Mouse (Mus musculus): ENCODE results near the gene Nacc2.

Nacc2 gene

DNA sequence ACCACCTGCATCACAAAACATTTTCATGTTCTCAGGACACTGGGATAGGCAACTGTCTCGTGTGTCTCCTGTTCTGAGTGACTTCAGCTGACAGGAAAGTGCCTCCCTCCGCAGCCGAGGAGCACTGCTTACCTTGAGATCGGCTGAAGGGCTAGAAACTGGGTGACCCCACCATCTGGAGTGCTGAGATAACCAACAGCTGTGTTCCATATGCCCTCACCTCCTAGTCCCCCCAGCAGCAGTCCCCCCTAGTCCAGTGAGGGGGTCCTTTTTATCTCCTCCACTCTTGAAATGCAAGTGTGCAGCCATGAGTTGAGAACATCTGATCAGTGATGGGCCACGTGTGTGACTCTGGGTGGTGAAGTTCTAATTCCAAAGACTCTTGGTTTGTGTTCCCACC is 74.2 kb downstream of the Nacc2 start:
- no peak for DNase-seq

DNA sequence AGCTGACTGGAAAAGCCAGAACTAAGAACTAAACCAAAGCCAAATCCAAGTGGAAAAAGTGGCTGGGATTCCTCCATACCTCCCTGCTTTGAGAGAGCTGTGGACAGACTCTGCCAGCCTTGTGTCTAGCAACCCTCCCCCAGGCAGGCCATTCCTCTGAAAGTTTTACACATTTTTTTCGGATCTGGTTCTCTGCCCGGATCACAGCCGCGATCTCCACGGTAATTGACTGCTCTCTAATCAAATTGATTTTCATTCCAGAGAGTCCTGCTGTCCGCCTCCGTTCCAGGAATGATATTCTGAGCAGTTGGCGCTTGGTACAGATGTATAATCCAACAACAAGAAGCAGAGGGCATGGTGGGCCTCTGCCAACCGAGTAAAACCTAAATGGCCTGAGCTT is 78.8 kb downstream of the Nacc2 start:
- DNase-seq, result no peak

DNA sequence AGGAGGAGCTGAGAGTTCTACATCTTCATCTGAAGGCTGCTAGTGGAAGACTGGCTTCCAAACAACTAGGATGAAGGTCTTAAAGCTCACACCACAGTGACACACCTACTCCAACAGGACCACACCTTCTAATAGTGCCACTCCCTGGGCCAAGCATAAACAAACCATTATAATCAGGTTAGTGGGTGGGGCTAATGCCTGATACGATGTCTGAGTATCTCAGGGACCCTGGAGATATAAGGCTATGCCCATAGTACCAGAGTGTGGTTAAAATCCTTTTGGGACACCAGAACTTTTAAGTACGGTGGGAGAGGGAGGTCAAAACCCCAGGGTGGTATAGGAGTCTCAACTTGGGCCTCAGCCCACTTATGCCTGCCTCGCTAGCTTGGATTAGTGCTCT is 80.4 kb downstream of the Nacc2 start:
- DNase-seq, result no peak

GRCm38 (mm10) chr2:26041163-26041810 is 81.7 kb downstream of the Nacc2 start:
- DNase-seq, result no peak

DNA sequence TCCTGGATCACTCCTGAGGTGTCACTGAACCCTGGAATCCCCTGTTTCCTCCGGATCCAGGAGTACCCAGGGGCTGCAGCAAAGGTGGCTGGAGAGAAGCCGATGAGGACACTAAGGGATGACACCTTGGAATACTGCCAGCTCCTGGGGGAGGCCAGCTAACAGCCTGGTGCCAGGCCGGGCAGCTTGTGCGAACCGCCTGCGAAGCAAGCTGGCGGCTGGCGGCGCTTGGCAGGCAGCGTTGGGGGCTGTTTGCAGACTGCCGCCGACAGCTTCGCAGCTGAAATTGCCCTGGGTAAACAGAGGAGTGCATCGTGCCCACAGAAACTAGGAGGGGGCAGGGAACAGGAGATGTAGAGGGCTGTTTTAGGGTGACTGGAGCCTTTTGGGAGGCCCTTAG is 83.1 kb downstream of the Nacc2 start:
- no peak for DNase-seq

DNA sequence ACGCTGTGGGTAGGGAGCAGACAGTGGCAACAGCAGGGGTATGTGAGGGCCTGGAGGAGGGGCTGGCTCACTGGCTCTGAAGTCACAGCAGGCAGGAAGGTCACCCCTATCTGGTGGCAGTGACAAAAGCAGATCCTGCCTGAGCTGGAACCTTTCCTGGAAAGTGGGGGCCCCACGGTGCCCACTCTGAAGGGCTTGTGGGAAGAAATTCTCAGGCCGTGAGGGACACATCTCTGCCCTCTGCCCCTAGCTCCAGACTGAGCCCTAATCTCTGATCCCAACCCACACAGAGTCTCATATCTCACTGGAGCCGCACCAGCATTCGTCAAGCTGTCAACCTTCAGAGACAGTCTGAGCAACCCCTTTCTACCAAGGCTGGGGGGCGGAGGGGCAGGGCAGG is 85.6 kb downstream of the Nacc2 start:
- no peak for DNase-seq

DNA sequence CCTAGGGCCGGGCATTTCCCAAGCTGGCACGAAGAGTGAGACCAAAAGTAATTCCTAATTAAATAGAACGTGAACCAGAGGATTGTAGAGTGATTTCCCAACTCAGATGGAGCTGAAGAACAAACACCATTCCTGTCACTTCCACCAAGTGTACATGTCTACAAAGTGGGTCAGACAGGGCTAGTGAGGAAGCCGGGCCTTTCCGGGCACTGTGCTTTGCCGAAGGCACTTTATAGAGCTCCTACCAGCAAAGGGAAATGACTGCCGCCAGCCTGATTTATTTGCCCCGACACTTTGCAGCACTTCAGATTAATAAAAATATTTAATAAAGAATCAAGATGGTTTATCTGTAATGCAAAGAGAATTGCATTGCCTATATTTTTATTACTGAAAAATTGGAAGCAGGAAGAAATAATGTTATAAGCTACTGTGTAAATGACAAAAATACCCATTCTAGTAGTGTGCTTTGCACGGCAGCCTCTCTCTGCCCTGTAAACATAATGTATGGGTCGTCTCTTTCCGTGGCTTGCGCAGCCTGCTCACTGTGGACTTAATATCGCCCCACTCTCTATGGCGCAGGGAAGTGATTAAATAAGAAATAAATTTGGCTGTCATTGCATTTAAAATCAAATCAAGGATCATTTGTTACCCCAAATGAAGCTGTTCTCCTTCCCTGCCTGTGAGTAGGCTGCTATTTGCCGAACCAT is 88.5 kb downstream of the Nacc2 start:
- no peak for DNase-seq

DNA sequence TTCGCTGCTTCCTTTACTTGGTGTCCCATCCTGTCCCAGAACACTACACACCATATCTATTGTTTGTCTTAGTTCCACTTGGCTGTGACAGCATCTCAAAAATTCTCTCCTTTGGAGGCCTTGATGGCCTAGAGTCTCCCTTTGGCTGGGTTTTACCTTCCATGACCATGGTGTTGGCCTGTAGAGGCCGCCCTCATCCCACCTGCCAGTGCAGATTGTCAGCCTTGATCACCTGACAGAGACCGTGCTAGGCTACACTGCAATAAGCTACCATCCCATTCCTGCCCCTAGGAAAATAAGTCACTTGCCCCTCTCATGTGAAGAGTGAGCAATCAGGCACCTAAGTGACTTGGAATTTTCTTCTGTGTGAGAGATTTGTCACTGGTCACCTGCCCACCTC is 92.7 kb downstream of the Nacc2 start:
- no peak for DNase-seq

- DNase-seq, result peak; percentile 57 to 59
Observed at GRCm38 (mm10) chr2:26024138-26025075, 98.6 kb downstream of the Nacc2 start.

DNA sequence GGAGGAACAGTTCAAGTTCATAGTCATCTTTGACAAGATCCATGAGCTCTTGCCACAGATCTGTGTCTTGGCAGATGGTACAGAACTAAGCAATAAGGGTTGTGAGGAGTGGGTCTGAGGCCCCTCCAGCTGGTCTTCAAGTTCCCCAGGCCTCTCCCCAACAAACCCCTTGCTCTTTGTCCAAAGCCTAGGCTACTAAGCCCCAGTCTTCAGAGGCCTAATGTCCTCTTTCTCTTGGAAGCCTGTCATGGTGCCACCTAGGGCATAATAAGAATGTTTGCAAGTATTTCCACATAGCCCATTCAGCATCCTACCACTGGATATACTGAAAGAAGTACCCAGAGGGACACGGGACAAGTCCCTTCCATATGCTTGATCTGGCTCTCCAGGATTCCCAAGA is 100.4 kb downstream of the Nacc2 start:
- DNase-seq, result no peak

- DNase-seq, result no peak
Observed at GRCm38 (mm10) chr2:26022258-26022565, 100.8 kb downstream of the Nacc2 start.

DNA sequence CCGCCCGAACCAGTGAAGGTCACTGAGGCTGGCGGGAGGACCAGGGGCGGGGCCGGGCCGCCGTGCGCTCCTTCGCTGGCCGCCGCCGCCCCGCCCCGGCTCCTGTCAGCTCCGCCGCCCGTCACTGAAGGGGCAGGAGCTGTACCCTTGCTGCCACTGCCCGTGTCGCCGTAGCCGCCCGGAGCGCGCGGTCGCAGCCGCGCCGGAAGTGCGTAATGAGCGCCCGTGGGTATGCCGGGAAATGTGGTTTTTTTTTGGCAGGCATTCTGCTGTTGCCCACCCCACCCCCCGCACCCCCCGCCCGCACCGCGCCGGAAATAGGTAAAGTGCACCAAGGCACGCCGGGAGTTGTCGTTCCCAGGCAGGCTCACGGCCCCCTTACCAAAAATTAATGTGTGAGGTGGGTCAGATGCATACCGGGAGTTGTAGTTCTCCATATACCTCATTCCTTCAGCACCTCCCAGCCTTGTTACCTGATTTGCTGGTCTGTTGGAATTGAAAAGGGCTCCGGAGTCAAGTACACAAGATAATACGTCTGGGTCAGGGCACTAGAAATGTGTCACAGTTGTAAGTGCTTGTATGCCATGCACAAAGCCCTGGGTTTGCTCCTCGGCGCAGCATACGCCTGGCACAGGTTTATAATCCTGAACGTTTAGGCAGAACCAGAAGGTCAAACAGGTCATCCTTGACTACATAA is 101.3 kb downstream of the Nacc2 start, which contains the start of gene Ubac1:
Ubac1 (minus strand) TSS at position 187 of the 697 bp plus-strand sequence.
- DNase-seq, result peak; percentile 88

DNA sequence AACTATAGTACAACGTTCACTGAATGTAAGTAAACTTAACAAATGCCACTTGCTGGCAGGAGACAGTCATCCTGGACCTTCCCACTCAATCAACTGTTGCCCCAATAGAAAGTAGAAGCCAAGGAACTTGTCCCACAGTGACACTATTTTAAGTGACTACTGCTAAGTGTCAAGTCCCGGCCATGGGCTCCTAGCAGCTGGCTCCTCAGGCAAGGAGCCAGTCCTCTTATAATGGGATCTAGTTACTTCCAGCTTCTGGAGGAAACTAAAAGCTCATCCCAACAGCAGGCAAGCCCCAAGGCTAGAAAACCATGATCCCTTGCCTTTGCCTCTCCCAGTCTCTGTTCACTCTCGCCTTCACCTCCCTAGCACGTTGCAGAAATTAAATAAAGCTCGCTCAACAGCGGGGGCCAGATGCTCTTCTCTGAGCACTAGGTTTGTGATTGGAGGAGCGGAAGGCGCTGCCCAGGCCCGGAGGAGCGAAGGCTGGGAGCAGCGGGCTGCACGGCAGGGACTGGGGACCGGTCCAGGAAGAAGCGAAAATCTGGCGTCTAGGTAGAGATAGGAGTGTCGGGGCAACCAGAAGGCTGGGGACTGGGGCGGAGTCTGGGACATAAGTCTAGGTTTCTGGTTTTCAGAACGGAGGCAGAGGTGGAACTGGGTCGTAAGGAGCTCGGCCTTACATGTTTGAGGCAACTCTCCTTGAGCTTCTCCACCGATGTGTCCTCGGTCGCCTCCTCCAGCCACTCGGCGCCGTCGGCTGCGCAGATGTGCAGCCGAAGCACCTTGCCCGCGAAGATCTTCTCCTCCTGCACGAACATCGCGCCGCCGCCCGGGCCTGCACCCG is 102.1 kb downstream of the Nacc2 start:
- no peak for DNase-seq

DNA sequence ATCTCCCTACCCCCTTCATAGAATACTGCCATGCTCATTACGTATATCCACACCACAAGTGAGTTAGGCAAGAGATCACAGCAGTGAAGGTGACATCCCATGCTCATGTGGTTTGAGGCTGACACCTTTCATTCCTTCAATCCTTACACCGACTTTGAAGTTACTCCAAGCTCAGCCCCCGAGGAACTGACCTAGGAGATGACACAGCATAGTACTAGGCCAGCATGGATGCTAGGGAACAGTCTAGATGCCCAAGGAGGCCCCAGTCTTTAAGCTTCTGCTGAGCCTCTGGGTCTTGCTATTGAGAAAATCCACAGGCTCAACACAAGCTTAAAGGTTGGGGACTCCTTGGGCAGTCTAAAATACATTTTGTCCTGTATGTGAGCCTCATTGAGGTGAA is 103.1 kb downstream of the Nacc2 start:
- DNase-seq, result no peak

DNA sequence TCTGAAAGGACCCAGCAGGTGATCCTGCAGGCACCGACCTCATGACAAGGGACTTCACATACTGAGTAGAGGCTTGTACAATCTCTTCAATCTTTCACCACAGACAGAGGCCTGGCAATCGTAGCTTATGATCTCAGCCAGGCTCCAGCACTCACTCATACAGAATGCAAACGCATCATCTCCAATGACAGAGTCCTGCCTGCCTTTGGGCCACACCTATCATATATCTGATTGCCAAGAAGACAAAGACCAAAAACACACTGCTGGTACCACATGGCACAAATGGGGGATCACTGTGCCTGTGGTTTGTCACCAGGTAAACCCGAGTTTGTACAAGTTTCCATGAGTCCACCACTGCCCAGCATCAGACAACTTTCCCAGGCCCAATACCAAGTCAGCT is 105.7 kb downstream of the Nacc2 start:
- no peak for DNase-seq

DNA sequence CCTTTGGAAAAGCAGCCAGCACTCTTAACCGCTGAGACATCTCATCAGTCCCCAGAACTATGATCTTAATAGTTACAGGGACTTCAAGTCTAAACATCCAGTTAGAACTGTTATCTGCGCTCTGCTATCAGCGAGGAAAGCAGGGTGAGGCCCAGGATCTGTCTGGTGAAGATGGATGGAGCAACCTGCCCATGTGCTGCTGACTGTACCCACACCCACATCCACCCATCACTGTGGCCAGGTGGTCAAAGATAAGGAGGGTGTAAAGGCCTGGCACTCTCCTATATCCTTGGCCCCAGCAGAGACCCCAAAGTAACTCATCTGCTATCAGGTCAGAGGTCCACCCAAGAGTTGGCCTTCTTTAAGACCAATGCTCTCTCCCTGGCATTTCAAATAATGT is 109.3 kb downstream of the Nacc2 start:
- no peak for DNase-seq

GRCm38 (mm10) chr2:26011420-26011819 is 111.6 kb downstream of the Nacc2 start:
- DNase-seq, result no peak
